Mouse (Mus musculus): ENCODE measurements around the gene Olfr485.
"Not testable (repeated sequence)": the region's sequence is repeated elsewhere in the genome, so short reads cannot be mapped to it uniquely, and the experiment has no call there.

The Olfr485 gene

DNA sequence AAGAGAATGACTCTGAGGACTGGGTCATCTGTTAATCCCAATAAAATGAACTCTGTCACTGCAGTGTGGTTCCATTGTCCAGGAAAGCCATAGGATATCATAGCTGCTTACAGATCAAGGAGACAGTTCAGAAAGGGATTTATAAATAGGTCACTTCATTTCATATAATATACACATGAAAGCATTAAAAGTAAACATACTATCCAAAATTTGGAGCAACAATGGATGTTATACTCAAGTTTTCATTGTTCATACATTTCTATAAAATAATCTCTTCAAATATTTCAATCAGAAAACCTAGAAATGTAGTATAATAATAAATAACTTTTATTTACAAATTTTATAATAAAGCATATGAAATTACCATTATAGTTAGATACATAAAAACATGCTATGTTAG is at the start of gene Olfr485:
Olfr485 (minus strand) TSS at position 101 of the 400 bp plus-strand sequence.
- no peak for DNase-seq (ENCODE audit: low spot score in 2 of 2)

DNA sequence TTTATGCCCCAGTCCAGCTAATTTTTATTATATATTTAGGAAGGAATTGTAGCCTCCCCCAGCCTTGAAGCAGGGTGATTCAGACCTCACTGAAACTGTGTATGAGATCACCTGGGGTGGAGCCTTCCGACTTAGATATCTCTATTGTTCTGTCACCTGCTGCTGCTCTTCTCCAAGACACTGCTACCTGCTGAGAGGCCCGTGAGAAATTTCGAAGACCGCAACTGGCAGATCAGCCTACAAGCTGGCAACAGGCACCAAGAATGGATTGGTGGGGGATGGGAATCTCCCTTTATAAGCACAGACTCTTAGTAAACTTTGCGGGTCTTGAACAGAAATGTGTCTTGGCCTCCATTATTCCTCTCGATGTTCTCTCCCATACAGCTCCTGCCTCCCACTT is 37.3 kb upstream of the Olfr485 start:
- DNase-seq (ENCODE audit: low spot score in 2 of 2) = no peak

DNA sequence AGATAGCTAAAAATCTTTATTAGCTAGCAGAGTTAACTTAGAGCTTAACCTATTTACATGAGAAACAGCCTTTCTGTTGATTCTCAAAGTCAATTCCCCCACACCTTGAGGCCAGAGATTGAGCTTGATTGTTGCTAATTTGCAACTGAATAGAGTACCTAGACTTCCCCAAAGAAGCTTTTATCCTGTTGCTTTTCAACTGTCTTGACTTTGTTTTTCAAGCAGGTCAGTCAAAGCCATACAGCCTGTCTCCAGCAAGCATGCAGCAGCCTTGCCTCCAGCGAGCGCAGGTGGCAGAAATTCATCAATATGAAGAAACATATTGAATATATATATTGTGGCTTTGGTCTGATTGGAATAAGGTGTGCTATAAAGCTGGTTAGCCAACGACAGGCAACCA is 36.7 kb upstream of the Olfr485 start:
- not testable (repeated sequence) for DNase-seq (ENCODE audit: low spot score in 2 of 2)

DNA sequence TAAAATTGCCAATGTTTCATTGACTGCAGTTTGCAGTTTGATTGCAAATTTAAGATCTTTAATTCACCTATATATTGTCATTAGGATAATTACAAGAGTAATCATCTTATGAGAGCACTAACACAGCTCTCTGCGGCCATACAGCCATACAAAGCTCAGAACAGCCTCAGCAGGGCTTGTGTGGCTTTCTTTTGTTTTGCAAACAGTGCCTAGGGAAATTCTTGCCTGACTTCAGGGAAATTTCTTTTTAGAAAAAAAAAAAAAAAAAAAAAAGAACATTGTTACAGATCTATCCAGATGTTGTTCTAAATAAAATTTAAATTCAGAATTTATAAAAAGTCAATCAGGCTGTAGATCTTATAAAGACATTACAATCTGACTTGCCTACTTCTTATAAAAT is 33.0 kb upstream of the Olfr485 start:
- DNase-seq (ENCODE audit: low spot score in 2 of 2) = not testable (repeated sequence)

DNA sequence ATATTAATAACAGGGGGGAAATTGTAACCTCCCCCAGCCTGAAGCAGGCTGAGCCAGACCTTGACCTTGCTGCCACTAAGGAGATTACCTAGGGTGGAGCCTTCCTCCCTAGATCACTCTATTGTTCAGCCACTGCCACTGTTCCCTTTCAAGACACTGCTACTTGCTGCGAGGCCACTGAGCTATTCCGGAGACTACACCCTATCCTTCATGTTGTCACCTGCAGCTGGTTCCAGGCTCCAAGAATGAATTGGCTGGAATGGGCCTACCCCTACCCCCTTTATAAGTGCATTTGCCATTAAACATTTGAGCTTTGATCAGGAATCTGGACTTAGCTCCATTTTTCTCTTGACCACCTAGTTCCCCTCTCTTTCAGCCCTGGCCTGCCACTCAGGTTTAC is 31.5 kb upstream of the Olfr485 start:
- DNase-seq (ENCODE audit: low spot score in 2 of 2) = not testable (repeated sequence)

DNA sequence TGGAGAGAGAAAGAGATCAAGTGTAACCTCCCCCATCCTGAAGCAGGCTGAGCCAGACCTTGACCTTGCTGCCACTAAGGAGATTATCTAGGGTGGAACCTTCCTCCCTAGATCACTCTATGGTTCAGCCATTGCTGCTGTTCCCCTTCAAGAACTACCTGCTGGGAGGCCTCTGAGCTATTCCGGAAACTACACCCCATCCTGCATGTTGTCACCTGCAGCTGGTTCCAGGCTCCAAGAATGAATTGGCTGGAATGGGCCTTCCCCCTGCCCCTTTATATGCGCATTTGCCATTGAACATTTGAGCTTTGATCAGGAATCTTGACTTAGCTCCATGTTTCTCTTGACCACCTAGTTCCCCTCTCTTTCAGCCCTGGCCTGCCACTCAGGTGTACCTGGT is 25.6 kb upstream of the Olfr485 start:
- not testable (repeated sequence) for DNase-seq (ENCODE audit: low spot score in 2 of 2)

DNA sequence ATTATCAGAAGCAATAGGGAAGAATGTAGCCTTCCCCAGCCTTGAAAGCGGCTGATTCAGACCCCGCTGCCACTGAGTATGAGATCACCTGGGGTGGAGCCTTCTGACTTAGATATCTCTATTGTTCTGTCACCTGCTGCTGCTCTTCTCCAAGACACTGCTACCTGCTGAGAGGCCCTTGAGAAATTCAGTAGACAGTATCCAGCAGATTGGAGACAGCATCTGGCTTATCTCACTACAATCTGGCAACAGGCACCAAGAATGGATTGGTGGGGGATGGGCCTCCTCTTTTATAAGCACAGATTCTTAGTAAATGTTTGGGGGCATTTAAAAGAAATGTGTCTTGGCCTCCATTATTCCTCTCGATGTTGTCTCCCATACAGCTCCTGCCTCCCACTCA is 24.7 kb upstream of the Olfr485 start:
- not testable (repeated sequence) for DNase-seq (ENCODE audit: low spot score in 2 of 2)

DNA sequence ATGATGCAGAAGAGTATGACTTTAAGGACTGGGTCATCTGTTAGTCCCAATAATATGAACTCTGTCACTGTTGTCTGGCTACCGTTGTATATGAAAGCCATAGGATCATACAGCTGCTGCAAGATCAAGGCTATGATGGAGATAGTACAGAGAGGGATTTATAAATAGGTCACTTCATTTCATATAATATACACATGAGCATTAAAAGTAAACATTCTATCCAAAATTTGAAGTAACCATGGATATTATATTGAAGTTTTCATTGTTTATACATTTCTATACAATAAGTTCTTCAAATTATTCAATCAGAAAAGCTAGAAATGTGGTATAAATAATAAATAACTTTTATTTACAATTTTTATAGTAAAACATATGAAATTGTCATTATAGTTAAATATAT is 13.0 kb upstream of the Olfr485 start, which contains the start of gene Olfr486:
Olfr486 (minus strand) TSS at position 101 of the 400 bp plus-strand sequence.
- DNase-seq (ENCODE audit: low spot score in 2 of 2) = not testable (repeated sequence)

DNA sequence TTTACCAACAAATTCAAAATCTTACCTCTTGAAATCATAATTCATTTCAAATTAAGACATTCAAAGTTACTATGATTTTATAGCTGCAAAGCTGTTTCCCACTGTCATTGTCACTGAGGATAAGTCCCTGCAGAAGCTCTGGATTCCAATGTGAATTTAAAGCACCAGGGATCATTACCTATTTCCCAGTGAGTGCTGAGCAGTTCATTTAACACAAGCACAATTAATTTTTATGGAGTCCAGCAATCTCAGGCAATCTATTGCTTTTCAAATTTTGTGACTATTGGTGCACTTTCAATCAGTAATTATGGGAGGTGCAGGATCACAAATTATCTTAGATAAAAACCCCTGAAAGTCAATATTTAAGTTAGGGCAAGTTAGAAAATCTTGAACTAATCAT is 32.3 kb downstream of the Olfr485 start, which contains the start of gene Olfr484:
Olfr484 (minus strand) TSS at position 101 of the 400 bp plus-strand sequence.
- DNase-seq (ENCODE audit: low spot score in 2 of 2) = no peak

DNA sequence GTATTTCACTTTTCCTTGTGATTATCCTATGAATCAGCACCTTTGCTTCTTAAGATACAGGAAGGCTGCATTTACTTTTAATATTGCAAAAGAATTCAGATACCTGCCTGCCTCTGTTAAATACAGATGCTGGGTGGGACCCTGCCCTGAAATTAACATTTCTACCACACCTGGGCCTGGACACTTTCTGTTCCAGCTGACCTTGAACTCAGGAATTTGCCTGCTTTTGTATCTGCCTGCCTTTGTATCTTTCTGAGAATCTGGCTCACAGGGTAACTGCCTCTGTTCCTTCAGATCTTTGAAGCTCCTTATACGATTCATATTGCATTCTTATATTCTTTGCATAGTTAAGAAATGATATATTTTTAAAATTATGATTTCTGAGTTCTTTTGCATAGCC is 38.3 kb downstream of the Olfr485 start:
- DNase-seq (ENCODE audit: low spot score in 2 of 2) = no peak

DNA sequence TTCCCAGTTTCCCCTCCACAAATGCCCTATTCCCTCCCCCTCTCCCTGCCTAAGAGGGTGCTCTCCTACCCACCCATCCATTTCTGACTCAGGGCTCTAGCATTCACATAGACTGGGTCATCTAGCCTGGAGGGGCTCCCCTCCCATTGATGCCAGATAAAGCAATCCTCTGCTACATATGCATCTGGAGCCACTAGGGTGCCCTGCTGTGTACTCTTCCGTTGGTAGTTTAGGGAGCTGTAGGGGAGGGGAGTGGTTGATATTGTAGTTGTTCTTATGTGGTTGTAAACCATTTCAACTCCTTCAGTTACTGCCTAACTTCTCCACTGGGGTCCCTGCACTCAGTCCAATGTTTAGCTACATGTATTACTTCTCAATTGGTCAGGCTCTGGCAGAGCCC is 39.0 kb downstream of the Olfr485 start:
- DNase-seq (ENCODE audit: low spot score in 2 of 2) = no peak
